Mouse (Mus musculus) CH12.LX (cell line): ENCODE measurements around the gene Ankar. TPM values are rescaled to one million over a fixed set of nuclear protein-coding genes. Genes with fewer than 3 reads are reported as not detected.

Source experiments
- DNase-seq: peaks from one replicate; pipeline ENCODE4 v3.0.0-alpha.2; 2013; ENCODE audit errors: extremely low read depth
- H3K27ac ChIP-seq: 2 replicates; pipeline ENCODE4 v1.5.1; 2012; ENCODE audit warnings: low read depth, mild to moderate bottlenecking, control low read depth, moderate library complexity; ENCODE audit not compliant: insufficient read depth
- H3K27me3 ChIP-seq: replicated peaks from 2 replicates; pipeline ENCODE3; 2012; ENCODE audit warnings: inconsistent platforms
- H3K36me3 ChIP-seq, 2 experiments: replicated peaks in 1 of 2; 2 replicates each; pipeline versions ENCODE3 to v1.6.1; 2012; ENCODE audit warnings: inconsistent platforms in 1 of 2, low read length in 1 of 2, mild to moderate bottlenecking in 1 of 2, mixed read lengths in 1 of 2, moderate library complexity in 1 of 2; ENCODE audit not compliant: control insufficient read depth in 1 of 2, insufficient read depth in 1 of 2
- H3K4me1 ChIP-seq, 2 experiments: 2 replicates each; pipeline ENCODE4 v1.6.1; 2012; ENCODE audit warnings: inconsistent platforms in 1 of 2, moderate library complexity in 1 of 2; ENCODE audit not compliant: insufficient read depth in 2 of 2, control insufficient read depth in 1 of 2
- H3K4me2 ChIP-seq: 2 replicates; pipeline ENCODE4 v1.6.1; 2012; ENCODE audit warnings: low read depth, mild to moderate bottlenecking, control low read depth; ENCODE audit not compliant: poor library complexity, insufficient read depth, severe bottlenecking
- H3K4me3 ChIP-seq, 3 experiments: fragments of 150-350 bp in 1 of 3; sonication (generic) in 1 of 3; replicated peaks in 1 of 3; 2 replicates each; pipeline versions ENCODE3 to v1.5.1; 2011 to 2012; ENCODE audit warnings: low read depth in 2 of 3, low read length in 2 of 3, mild to moderate bottlenecking in 2 of 3, moderate library complexity in 2 of 3, control low read depth in 1 of 3, improper control_type of control experiment in 1 of 3, inconsistent platforms in 1 of 3, mixed read lengths in 1 of 3; ENCODE audit not compliant: poor library complexity in 1 of 3
- H3K79me2 ChIP-seq: replicated peaks from 2 replicates; pipeline ENCODE4 v1.6.1; 2012; ENCODE audit warnings: mild to moderate bottlenecking, moderate library complexity; ENCODE audit not compliant: control insufficient read depth, poor library complexity, insufficient read depth, severe bottlenecking; ENCODE audit errors: extremely low read depth
- H3K9ac ChIP-seq: 2 replicates; pipeline ENCODE4 v1.6.1; 2012; ENCODE audit warnings: low read depth, mild to moderate bottlenecking, control low read depth, moderate library complexity; ENCODE audit not compliant: insufficient read depth
- H3K9me3 ChIP-seq: replicated peaks from 2 replicates; pipeline ENCODE3; 2012; ENCODE audit warnings: low read length, inconsistent platforms, mixed read lengths
- CTCF ChIP-seq, 2 experiments: IDR thresholded peaks in 1 of 2; conservative IDR thresholded peaks in 1 of 2; 2 replicates each; pipeline ENCODE4 v1.5.1; 2011 to 2012; ENCODE audit warnings: low read depth in 2 of 2, low read length in 2 of 2, improper control_type of control experiment in 1 of 2, inconsistent platforms in 1 of 2, mild to moderate bottlenecking in 1 of 2, moderate library complexity in 1 of 2
- ELF1 ChIP-seq: IDR thresholded peaks from 2 replicates; pipeline ENCODE4 v1.6.1; 2014; ENCODE audit warnings: low read depth, mild to moderate bottlenecking, inconsistent platforms, low read length, improper control_type of control experiment
- EP300 ChIP-seq: IDR thresholded peaks from 2 replicates; pipeline ENCODE4 v1.6.1; 2011; ENCODE audit warnings: low read length, improper control_type of control experiment
- IRF4 ChIP-seq: IDR thresholded peaks from 2 replicates; pipeline ENCODE4 v1.6.1; 2014; ENCODE audit warnings: low read depth, mild to moderate bottlenecking, inconsistent platforms, low read length, improper control_type of control experiment
- JUN ChIP-seq: IDR thresholded peaks from 2 replicates; pipeline ENCODE4 v1.6.1; 2011; ENCODE audit warnings: low read depth, mild to moderate bottlenecking, low read length, improper control_type of control experiment, moderate library complexity; ENCODE audit not compliant: insufficient read depth
- KAT2A ChIP-seq: IDR thresholded peaks from 2 replicates; pipeline ENCODE4 v1.6.1; 2012; ENCODE audit warnings: low read length, improper control_type of control experiment, inconsistent platforms; ENCODE audit not compliant: insufficient replicate concordance
- MAFK ChIP-seq: IDR thresholded peaks from 2 replicates; pipeline ENCODE4 v1.6.1; 2011; ENCODE audit warnings: low read length, improper control_type of control experiment; ENCODE audit not compliant: insufficient replicate concordance
- MAX ChIP-seq: IDR thresholded peaks from 2 replicates; pipeline ENCODE4 v1.6.1; 2011; ENCODE audit warnings: low read length, improper control_type of control experiment
- MEF2A ChIP-seq: IDR thresholded peaks from 2 replicates; pipeline ENCODE4 v1.6.1; 2014; ENCODE audit warnings: low read depth, mild to moderate bottlenecking, inconsistent platforms, low read length, improper control_type of control experiment, borderline replicate concordance
- MYC ChIP-seq: IDR thresholded peaks from 2 replicates; pipeline ENCODE4 v1.6.1; 2011; ENCODE audit warnings: low read depth, mild to moderate bottlenecking, improper control_type of control experiment, low read length
- NELFE ChIP-seq: IDR thresholded peaks from 2 replicates; pipeline ENCODE4 v1.6.1; 2011; ENCODE audit warnings: low read depth, low read length, improper control_type of control experiment
- NRF1 ChIP-seq: IDR thresholded peaks from 2 replicates; pipeline ENCODE4 v1.6.1; 2014; ENCODE audit warnings: low read depth, mild to moderate bottlenecking, inconsistent platforms, low read length, improper control_type of control experiment, moderate library complexity
- POLR2AphosphoS2 ChIP-seq: IDR thresholded peaks from 2 replicates; pipeline ENCODE4 v1.6.1; 2011; ENCODE audit warnings: low read depth, low read length, improper control_type of control experiment
- RAD21 ChIP-seq: IDR thresholded peaks from 2 replicates; pipeline ENCODE4 v1.6.1; 2011; ENCODE audit warnings: low read depth, mild to moderate bottlenecking, low read length, improper control_type of control experiment, moderate library complexity
- SIN3A ChIP-seq: IDR thresholded peaks from 2 replicates; pipeline ENCODE4 v1.6.1; 2012; ENCODE audit warnings: low read length, improper control_type of control experiment, inconsistent platforms
- SMC3 ChIP-seq: IDR thresholded peaks from 2 replicates; pipeline ENCODE4 v1.6.1; 2011; ENCODE audit warnings: low read depth, low read length, improper control_type of control experiment
- TBP ChIP-seq: conservative IDR thresholded peaks from 2 replicates; pipeline ENCODE4 v1.6.1; 2011; ENCODE audit warnings: low read depth, low read length, improper control_type of control experiment
- TCF12 ChIP-seq: IDR thresholded peaks from 2 replicates; pipeline ENCODE4 v1.6.1; 2014; ENCODE audit warnings: low read depth, mild to moderate bottlenecking, inconsistent platforms, low read length, improper control_type of control experiment
- UBTF ChIP-seq: IDR thresholded peaks from 2 replicates; pipeline ENCODE4 v1.6.1; 2012; ENCODE audit warnings: low read depth, mild to moderate bottlenecking, inconsistent platforms, low read length, improper control_type of control experiment, moderate library complexity
- USF1 ChIP-seq: IDR thresholded peaks from 2 replicates; pipeline ENCODE4 v1.6.1; 2014; ENCODE audit warnings: low read depth, mild to moderate bottlenecking, inconsistent platforms, low read length, improper control_type of control experiment
- USF2 ChIP-seq: conservative IDR thresholded peaks from 2 replicates; pipeline ENCODE4 v1.6.1; 2011; ENCODE audit warnings: low read depth, low read length, improper control_type of control experiment
- ZC3H11A ChIP-seq: IDR thresholded peaks from 2 replicates; pipeline ENCODE4 v1.6.1; 2012; ENCODE audit warnings: low read depth, mild to moderate bottlenecking, inconsistent platforms, low read length, improper control_type of control experiment
- ZMIZ1 ChIP-seq: IDR thresholded peaks from 2 replicates; pipeline ENCODE4 v1.6.1; 2012; ENCODE audit warnings: low read depth, mild to moderate bottlenecking, inconsistent platforms, low read length, improper control_type of control experiment
- ZNF384 ChIP-seq: IDR thresholded peaks from 2 replicates; pipeline ENCODE4 v1.6.1; 2012; ENCODE audit warnings: low read depth, low read length, improper control_type of control experiment, inconsistent platforms
- dilution Hi-C: fragments of 300-500 bp; cut with MboI; formaldehyde crosslinking; loops from 2 replicates; pipeline ENCODE4 v1.14.3; 2020; ENCODE audit warnings: low sequenced_read_pairs; ENCODE audit not compliant: extremely low pct_unique_long_range_greater_than_20kb, extremely low pct_ligation_motif_present
- in situ Hi-C: fragments of 300-500 bp; cut with MboI; formaldehyde crosslinking; loops from 3 replicates; pipeline ENCODE4 v1.14.3; 2019; ENCODE audit warnings: low sequenced_read_pairs, low pct_ligation_motif_present, low pct_unique_long_range_greater_than_20kb, mixed read lengths
- polyA plus RNA-seq: library from polyadenylated mRNA; unstranded; fragments of >175 nt; gene quantifications from 2 replicates; pipeline ENCODE4 v1.2.1, GENCODE M21; 2012; ENCODE audit warnings: low read depth; ENCODE audit not compliant: insufficient read length
- total RNA-seq, 2 experiments: library from RNA; depleted of rRNA; stranded (reverse); fragments of 300-350 nt in 1 of 2; fragments of >200 nt in 1 of 2; gene quantifications; 2 replicates each; pipeline ENCODE4 v1.2.3; 2012 to 2014

Gene Ankar
- total and polyA plus RNA-seq, 3 experiments, result not detected

DNA sequence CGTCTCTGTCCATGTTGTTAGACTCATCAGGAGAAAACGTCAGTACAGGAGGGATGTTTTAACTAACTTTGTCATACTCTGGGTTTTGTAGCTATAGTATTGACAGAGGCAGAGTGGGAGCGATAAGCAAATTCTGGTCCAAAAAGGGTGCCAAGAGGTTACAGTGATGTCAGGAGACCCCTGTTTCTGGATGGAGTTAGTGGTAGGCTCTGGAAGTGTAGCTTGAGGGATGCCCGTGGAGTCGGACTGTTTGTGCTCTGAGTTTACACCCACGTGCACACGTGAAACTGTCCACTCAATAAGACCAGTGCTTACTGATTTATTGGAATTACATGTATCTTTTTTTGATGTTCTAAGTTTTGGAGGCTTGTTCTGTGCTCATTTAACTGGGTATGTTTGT is 17.2 kb upstream of the Ankar start:
- H3K36me3 ChIP-seq, result peaks cover 35 to 81% of the 10 kb centered on the region in 2 experiments
- no peak for DNase-seq
- H3K4me1 ChIP-seq, result peaks cover 0 to 36% of the 10 kb centered on the region in 2 experiments; a peak in 3 of 4 replicates
- H3K4me2 ChIP-seq, result no peak overlapping the region
- TF ChIP-seq UBTF (no peak), SIN3A (no peak), USF2 (no peak), TBP (no peak), ZMIZ1 (no peak), KAT2A (no peak), NRF1 (no peak), USF1 (no peak), TCF12 (no peak), NELFE (no peak), MAX (no peak), MEF2A (no peak), CTCF (conservative IDR thresholded peaks at IDR 0.05 in 1 of 2, IDR thresholded peaks at IDR 0.05 in 1 of 2; ENCODE audit: low read depth in 2 of 2, low read length in 2 of 2) (no peak), MAFK (no peak), EP300 (no peak), ZNF384 (no peak), ELF1 (no peak)
- no peak overlapping the region for H3K9ac ChIP-seq
- no peaks in the 10 kb centered on the region for H3K27me3 ChIP-seq
- H3K4me3 ChIP-seq, result no peak overlapping the region
- H3K9me3 ChIP-seq, result peaks cover 3% of the 10 kb centered on the region
- H3K27ac ChIP-seq, result no peak overlapping the region
- dilution Hi-C loops (no loop called here), in situ Hi-C loops (loop anchor here (5.0 kb wide), 1 partner anchor 130 kb away; no protein-coding TSS in a partner anchor)
- peaks cover 16% of the 10 kb centered on the region for H3K79me2 ChIP-seq

DNA sequence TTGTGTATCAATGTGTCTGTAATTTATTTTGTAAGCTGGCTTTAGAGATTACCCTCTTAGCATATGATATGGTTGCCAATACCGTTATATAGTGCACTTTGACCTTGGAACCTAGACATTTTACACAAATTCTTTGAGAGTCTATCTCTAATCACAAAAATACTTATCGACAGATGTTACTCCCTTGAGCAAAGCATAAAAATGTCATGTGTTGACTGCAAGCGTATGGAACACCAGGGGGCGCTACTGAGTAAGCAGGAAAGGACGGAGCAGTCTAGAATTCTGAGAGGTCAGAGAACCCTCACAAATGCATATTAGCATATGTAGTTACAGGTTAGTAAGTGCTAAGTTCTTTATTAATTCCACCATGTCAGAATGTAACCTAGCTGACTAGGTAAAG is 16.5 kb upstream of the Ankar start:
- H3K36me3 ChIP-seq, result peaks cover 35 to 79% of the 10 kb centered on the region in 2 experiments
- TF ChIP-seq USF1, result no peak
- no peak for TF ChIP-seq ZNF384
- peak; percentile 92 to 95 for TF ChIP-seq CTCF (conservative IDR thresholded peaks at IDR 0.05 in 1 of 2, IDR thresholded peaks at IDR 0.05 in 1 of 2; ENCODE audit: low read depth in 2 of 2, low read length in 2 of 2)
- TF ChIP-seq ELF1, result no peak
- peak; percentile 75 for TF ChIP-seq RAD21
- TF ChIP-seq UBTF, result no peak
- peak; percentile 38; the same call in 1 of the 2 replicates for TF ChIP-seq NELFE
- TF ChIP-seq JUN, result no peak
- no peak for TF ChIP-seq KAT2A
- TF ChIP-seq POLR2AphosphoS2, result no peak
- peak; percentile 97 for TF ChIP-seq SMC3
- TF ChIP-seq MYC, result peak; percentile 62; the same call in 1 of the 2 replicates
- no peak for TF ChIP-seq MEF2A
- TF ChIP-seq IRF4, result 0 out of 2 replicates have a peak, but pooled peaks have one; percentile 16
- TF ChIP-seq ZC3H11A, result peak; percentile 52; the same call in 1 of the 2 replicates

More for the DNA sequence above, 16.5 kb upstream of the Ankar start:
- H3K4me1 ChIP-seq, result peaks cover 0 to 36% of the 10 kb centered on the region in 2 experiments; a peak in 3 of 4 replicates
- peaks cover 22% of the 10 kb centered on the region for H3K79me2 ChIP-seq
- H3K4me3 ChIP-seq, result no peak overlapping the region
- H3K9me3 ChIP-seq, result peaks cover 1% of the 10 kb centered on the region
- in situ Hi-C loops, result loop anchor here (5.0 kb wide), 1 partner anchor 130 kb away; no protein-coding TSS in a partner anchor
- H3K27ac ChIP-seq, result no peak overlapping the region
- H3K9ac ChIP-seq, result no peak overlapping the region
- DNase-seq, result peak; percentile 87
- H3K4me2 ChIP-seq, result no peak overlapping the region
- H3K27me3 ChIP-seq, result no peaks in the 10 kb centered on the region
- dilution Hi-C loops, result no loop called here
